Mouse (Mus musculus): ENCODE results near the gene Ube2l6.

Gene Ube2l6

DNA sequence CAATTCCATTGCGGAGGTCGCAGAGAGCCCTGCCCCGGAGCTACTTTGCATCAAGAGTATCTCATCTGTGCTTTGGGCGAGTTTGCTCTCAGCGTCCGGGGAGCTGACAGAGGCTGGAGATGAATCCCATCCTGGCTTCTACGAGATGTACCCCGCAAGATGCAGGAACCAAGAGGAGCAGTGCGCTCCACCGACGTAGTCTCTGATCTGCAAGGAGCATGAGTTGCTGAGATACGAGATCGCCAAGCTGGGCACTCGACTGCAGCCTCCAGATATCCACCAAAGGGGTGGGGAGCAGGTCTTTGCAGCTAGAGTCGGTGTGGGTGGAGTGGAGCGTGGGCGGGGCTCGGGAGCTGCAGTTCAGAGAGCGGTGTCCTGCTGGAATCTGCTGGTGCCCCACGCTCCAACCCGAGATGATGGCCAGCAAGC, at the start of gene Ube2l6:
Ube2l6 (plus strand) TSS at position 336 of the 429 bp plus-strand sequence.
- peak; percentile 85 for DNase-seq (ENCODE audit: low read depth, low spot score)

- DNase-seq (ENCODE audit: low read depth, low spot score) = no peak
Measured at GRCm38 (mm10) chr2:84750115-84750514, 48.5 kb upstream of the Ube2l6 start.

- DNase-seq (ENCODE audit: low read depth, low spot score) = no peak
Measured at GRCm38 (mm10) chr2:84756245-84756644, 42.4 kb upstream of the Ube2l6 start.

DNA sequence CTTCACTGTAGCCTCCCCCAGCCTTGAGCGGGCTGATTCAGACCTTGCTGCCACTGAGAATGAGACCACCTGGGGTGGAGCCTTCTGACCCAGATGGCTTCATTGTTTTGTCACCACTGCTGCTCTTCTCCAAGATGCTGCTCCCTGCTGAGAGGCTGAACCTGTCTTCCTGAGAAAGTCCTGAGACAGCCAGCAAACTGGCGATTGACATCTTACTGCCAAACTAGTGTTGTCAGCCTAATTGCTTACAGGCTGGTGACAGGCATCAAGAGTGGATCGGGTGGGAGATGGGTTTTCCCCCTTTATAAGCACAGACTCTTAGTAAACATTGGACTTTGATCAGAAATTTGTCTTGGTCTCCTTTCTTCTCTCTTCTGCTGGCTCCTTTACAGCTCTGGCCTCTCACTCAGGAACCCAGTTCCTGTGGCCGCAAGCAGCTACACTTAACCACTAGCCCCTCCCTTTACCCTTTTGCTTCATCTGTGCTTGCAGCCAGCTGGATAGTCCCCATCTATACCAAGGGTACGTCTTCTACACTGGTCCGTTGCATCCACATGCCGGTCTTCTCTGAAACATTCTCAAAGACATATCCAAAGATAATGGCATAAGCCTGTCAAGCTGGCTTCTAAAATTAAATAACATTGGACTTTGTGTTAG, 41.5 kb upstream of the Ube2l6 start:
- DNase-seq (ENCODE audit: low read depth, low spot score) = no peak

GRCm38 (mm10) chr2:84758542-84759127, 40.0 kb upstream of the Ube2l6 start:
- DNase-seq (ENCODE audit: low read depth, low spot score) = peak; percentile 83

DNA sequence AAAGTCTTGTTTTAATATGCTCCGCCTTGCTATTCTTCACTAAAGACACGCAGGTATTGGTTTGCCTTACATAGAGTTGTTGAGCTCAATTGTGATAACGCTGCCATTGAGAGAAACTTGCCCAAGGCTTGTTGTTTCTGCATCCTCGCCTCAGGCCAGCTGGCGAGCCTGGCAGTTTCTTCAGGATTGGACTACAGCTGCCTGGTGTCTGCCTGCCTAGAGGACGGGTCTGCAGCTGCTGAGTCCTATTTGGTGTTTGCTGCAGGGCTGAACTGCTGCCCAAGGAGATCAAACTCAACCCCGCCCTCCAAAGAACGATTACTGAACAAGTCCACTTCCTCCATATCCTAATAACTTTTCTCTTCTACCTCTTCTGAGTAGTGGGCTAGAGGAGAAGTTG, 37.9 kb upstream of the Ube2l6 start:
- DNase-seq (ENCODE audit: low read depth, low spot score) = no peak

DNA sequence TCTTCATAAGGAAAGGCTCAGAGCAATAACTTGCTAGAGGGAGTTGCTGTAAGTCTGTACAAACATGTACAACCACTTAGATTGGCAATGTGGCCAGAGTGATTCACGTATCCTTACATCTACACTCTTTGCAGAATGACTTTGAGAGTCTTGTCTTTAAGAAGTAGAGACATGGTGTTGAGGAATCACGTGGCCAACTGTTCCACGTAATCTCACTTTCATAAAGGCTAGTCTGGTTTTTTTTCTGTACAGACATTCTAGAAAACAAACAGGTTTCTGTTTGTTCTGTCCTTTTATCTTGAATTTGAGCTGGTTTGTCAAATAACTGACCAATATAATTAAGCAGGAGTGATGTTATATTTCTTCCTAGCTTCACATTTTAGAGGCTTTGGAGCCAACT, 37.3 kb upstream of the Ube2l6 start:
- DNase-seq (ENCODE audit: low read depth, low spot score) = no peak

- no peak for DNase-seq (ENCODE audit: low read depth, low spot score)
Measured at GRCm38 (mm10) chr2:84761840-84762239, 36.8 kb upstream of the Ube2l6 start.

- DNase-seq (ENCODE audit: low read depth, low spot score) = no peak
Measured at GRCm38 (mm10) chr2:84762295-84762694, 36.3 kb upstream of the Ube2l6 start.

DNA sequence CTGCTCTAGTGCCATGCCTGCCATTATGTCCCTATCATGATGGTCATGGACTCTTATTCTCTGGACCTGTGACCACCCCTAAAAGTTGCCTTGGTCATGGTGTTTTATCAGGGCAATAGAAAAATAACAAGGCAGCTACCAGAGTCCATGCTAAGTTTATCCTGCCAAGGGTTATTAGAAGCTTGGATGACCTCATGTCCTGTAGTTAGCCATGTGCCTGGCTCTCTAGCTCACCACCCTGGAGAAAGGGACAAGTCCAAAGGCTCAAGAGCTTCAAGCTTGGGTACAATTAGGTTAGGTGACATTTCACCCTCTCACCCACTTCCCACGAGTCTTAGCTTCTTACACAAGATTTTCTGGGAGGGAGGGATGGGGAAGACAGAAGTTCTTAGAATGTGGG, 35.8 kb upstream of the Ube2l6 start:
- DNase-seq (ENCODE audit: low read depth, low spot score) = no peak

DNA sequence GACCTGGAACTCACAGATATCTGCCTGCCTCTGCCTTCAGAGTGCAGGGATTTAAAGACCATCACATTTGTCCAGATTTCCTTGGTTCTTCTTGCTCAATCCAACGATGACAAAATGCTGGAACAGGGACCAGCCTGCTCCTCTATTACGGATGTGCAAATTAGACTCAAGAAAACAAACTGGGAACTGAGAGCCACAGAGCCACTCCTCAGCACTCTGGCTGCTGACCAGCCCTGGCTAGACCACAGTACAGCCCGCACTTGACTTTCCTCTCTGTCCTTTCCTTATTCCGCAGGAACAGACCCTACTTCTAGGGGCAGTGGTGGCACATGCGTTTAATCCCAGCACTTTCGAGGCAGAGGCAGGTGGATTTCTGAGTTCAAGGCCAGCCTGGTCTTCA, 28.1 kb upstream of the Ube2l6 start:
- no peak for DNase-seq (ENCODE audit: low read depth, low spot score)

DNA sequence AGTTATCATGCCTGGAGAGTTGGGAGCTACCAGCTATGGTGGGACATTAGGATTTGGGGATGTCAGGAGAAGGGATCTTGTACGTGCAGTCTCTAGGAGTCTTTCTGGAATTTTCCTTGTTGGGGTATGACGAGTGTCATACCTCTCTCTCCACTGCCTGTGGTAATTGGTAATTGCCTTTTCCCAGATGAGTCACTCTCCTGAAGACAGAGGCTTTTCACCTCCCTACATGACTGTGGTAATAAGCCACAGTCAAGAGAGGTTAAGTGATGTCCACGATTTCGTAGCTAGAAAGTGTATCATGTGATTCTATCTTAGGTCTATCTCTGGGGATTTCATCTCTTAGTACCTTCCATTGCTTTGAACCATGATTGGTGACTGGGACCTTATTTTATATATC, 26.2 kb upstream of the Ube2l6 start:
- no peak for DNase-seq (ENCODE audit: low read depth, low spot score)

GRCm38 (mm10) chr2:84773195-84773594, 25.4 kb upstream of the Ube2l6 start:
- DNase-seq (ENCODE audit: low read depth, low spot score) = no peak

- peak; percentile 90 for DNase-seq (ENCODE audit: low read depth, low spot score)
Measured at GRCm38 (mm10) chr2:84774751-84775150, 23.9 kb upstream of the Ube2l6 start.

GRCm38 (mm10) chr2:84775241-84775640, 23.4 kb upstream of the Ube2l6 start, which contains the start of gene Serping1:
Gene Serping1, minus strand, starts transcription at chr2:84775444.
- DNase-seq (ENCODE audit: low read depth, low spot score) = no peak

GRCm38 (mm10) chr2:84775665-84776064, 23.0 kb upstream of the Ube2l6 start:
- DNase-seq (ENCODE audit: low read depth, low spot score) = no peak

DNA sequence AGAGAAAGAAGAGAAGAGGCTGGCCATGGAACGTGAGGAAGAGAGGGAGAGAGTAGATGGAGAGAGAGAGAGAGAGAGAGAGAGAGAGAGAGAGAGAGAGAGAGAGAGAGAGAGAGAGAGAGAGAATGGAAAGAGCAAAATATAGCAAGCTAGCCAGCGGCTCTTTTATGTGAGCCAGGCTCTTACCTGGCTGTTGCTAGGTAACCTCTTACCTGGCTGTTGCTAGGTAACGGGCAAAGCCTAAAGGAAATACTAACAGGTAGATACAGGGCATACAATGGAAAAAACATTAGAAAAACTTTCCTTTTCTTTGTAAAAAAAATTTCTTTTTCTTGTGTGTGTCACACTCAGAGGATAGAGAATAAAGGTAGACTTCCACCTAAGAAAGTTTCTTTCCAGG, 20.9 kb upstream of the Ube2l6 start:
- DNase-seq (ENCODE audit: low read depth, low spot score) = no peak

- no peak for DNase-seq (ENCODE audit: low read depth, low spot score)
Measured at GRCm38 (mm10) chr2:84779210-84779609, 19.4 kb upstream of the Ube2l6 start.

GRCm38 (mm10) chr2:84783315-84783714, 15.3 kb upstream of the Ube2l6 start:
- DNase-seq (ENCODE audit: low read depth, low spot score) = no peak

DNA sequence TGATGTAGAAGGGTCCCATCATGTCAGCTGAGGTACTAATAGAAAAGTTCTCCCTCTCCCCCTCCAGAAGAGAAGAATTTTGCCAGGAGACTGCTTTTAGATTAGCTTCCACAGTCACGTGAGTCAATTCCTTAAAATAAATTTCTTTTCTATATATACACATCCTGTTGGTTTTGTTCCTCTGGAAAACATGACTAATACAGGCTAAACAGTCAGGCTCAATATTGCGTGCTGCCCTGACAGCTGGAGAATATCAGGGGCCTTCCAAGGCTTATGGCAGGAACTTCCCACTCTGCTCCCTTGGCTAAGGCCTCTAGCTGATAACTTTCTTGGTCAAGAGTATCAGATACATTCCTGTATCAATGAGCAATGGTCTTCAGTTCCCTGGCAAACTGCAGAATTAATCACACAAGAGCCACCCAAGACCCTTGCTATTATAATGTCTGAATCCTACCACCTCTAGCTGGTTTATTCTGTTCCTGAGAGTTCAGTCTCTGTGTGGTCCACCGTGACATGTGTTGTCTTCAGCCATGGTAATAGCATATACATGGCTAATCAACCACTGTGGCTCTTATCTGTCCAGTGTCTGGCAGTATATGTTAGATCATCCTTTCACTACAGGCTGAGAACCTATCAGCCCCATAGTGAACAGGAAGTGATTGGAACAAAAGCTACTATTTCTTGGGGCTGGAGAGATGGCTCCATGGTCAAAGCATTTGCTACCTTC, 14.6 kb upstream of the Ube2l6 start:
- DNase-seq (ENCODE audit: low read depth, low spot score) = peak; percentile 33

DNA sequence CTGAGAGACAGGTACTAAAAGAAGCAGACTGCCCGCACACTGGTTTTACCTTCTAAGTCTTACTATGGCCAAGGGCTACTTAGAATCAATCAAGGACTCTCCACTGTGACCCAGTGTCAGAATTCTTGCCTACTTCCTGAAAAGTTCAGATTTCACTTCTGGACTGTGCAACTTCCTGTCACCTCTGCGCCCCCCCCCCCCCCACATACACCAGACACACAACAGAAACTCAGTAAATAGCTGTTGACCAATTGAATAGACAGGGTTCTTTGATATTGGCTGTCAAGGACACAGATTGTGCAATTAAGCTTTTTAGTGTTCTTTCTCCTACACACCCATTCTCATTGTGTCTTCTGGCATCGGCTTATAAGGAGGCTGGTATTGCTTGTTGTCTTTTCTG, 10.3 kb upstream of the Ube2l6 start:
- DNase-seq (ENCODE audit: low read depth, low spot score) = no peak

GRCm38 (mm10) chr2:84790418-84790817, 8.2 kb upstream of the Ube2l6 start:
- DNase-seq (ENCODE audit: low read depth, low spot score) = no peak

DNA sequence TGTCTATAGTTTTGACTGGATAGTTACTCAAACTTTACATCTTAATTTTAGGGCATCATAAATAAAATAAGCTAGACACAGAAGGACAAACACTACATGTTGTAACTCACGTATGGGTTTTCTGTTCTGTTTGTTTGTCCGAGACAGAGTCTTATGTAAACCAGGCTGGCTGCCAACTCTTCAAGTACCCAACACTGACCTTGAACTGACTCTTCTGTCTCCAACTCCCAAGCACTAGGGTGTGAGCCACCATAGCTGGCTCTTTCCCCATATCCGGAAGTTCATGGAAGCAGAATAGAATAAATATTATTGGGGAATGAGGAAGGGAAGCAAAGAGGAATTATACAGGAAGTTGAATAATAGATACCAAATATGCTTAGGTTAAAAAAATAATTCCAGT, 6.1 kb upstream of the Ube2l6 start:
- DNase-seq (ENCODE audit: low read depth, low spot score) = no peak
